8 mouse cellular contexts compared by ENCODE assay signal in genomic region chr17:56074827-56075208, GRCm38 (mm10). TPM values are rescaled to one million over a fixed set of nuclear protein-coding genes. Genes with fewer than 3 reads are reported as not detected.
DNase-seq lines count a peak whose midpoint lies in the region; ATAC-seq lines count a peak whose summit lies in the region.

Ubxn6 (minus strand) TSS chr17:56075028.

- H3K4me2 ChIP-seq in forebrain, embryonic 11.5 days (ENCODE audit: low read depth, low read length, severe bottlenecking), result peak within 1 kb of the TSS; percentile 57
- H3K4me2 ChIP-seq in heart, embryonic 16.5 days (ENCODE audit: low read depth, low read length), result peak within 1 kb of the TSS; percentile 79
- H3K4me2 ChIP-seq in liver, embryonic 15.5 days, result peak within 1 kb of the TSS; percentile 93
- peak within 1 kb of the TSS; percentile 78 for H3K4me2 ChIP-seq in neural tube, embryonic 12.5 days (replicated peaks)

- H3K27ac ChIP-seq in forebrain, embryonic 11.5 days (ENCODE audit: low read depth, low read length), result peak within 1 kb of the TSS; percentile 91
- peak within 1 kb of the TSS; percentile 98 for H3K27ac ChIP-seq in heart, embryonic 16.5 days (ENCODE audit: low read length)
- peak within 1 kb of the TSS; percentile 98 for H3K27ac ChIP-seq in liver, embryonic 15.5 days (replicated peaks)
- H3K27ac ChIP-seq in neural tube, embryonic 12.5 days, result peak within 1 kb of the TSS; percentile 82

- no peaks in the 10 kb centered on the region for H3K27me3 ChIP-seq in forebrain, embryonic 11.5 days (ENCODE audit: control insufficient read depth, insufficient read depth, low read length)
- no peaks in the 10 kb centered on the region for H3K27me3 ChIP-seq in heart, embryonic 16.5 days (ENCODE audit: control insufficient read depth, insufficient read depth, low read length)
- H3K27me3 ChIP-seq in liver, embryonic 15.5 days, result no peaks in the 10 kb centered on the region
- H3K27me3 ChIP-seq in neural tube, embryonic 12.5 days (replicated peaks), result no peaks in the 10 kb centered on the region

- H3K4me1 ChIP-seq in forebrain, embryonic 11.5 days (replicated peaks; ENCODE audit: control insufficient read depth, insufficient read depth, low read length), result peaks cover 13% of the 10 kb centered on the region; the same call in 1 of the 2 replicates
- H3K4me1 ChIP-seq in heart, embryonic 16.5 days (ENCODE audit: control insufficient read depth, insufficient read depth, low read length), result peaks cover 13% of the 10 kb centered on the region
- H3K4me1 ChIP-seq in liver, embryonic 15.5 days (replicated peaks), result peaks cover 33% of the 10 kb centered on the region
- peaks cover 19% of the 10 kb centered on the region for H3K4me1 ChIP-seq in neural tube, embryonic 12.5 days

- H3K36me3 ChIP-seq in forebrain, embryonic 11.5 days (ENCODE audit: control insufficient read depth, insufficient read depth, low read length), result peaks cover 4% of the 10 kb centered on the region; the same call in 1 of the 2 replicates
- H3K36me3 ChIP-seq in heart, embryonic 16.5 days (ENCODE audit: control insufficient read depth, insufficient read depth), result peaks cover 30% of the 10 kb centered on the region
- H3K36me3 ChIP-seq in liver, embryonic 15.5 days (replicated peaks), result peaks cover 29% of the 10 kb centered on the region
- H3K36me3 ChIP-seq in neural tube, embryonic 12.5 days, result peaks cover 32% of the 10 kb centered on the region

- under 1% methylated on average over 35 of the region's 35 CpGs for WGBS in forebrain, embryonic 11.5 days
- under 1% methylated on average over 35 of the region's 35 CpGs for WGBS in heart, embryonic 16.5 days
- WGBS in liver, embryonic 15.5 days (ENCODE audit: insufficient replicate concordance), result under 1% methylated on average over 35 of the region's 35 CpGs
- WGBS in neural tube, embryonic 12.5 days, result under 1% methylated on average over 35 of the region's 35 CpGs

- peak; percentile 66 for ATAC-seq in forebrain, embryonic 11.5 days (replicated peaks; ENCODE audit: low FRiP score)
- peak; percentile 38 for ATAC-seq in heart, embryonic 16.5 days (replicated peaks; ENCODE audit: extremely low read depth, insufficient read depth, low FRiP score)
- peak; percentile 11 for ATAC-seq in liver, embryonic 15.5 days (ENCODE audit: insufficient read depth)
- ATAC-seq in neural tube, embryonic 12.5 days (ENCODE audit: low FRiP score, low read depth), result peak; percentile 59

- H3K4me3 ChIP-seq in forebrain, embryonic 11.5 days (ENCODE audit: low read depth, low read length), result peak within 1 kb of the TSS; percentile 58
- H3K4me3 ChIP-seq in heart, embryonic 16.5 days (ENCODE audit: low read length), result peak within 1 kb of the TSS; percentile 91
- H3K4me3 ChIP-seq in liver, embryonic 15.5 days (replicated peaks), result peak within 1 kb of the TSS; percentile 78
- H3K4me3 ChIP-seq in neural tube, embryonic 12.5 days, result peak within 1 kb of the TSS; percentile 82

- peak within 1 kb of the TSS; percentile 77 for H3K9ac ChIP-seq in forebrain, embryonic 11.5 days (ENCODE audit: low read length)
- peak within 1 kb of the TSS; percentile 93 for H3K9ac ChIP-seq in heart, embryonic 16.5 days (ENCODE audit: low read length)
- peak within 1 kb of the TSS; percentile 70 for H3K9ac ChIP-seq in liver, embryonic 15.5 days
- H3K9ac ChIP-seq in neural tube, embryonic 12.5 days, result peak within 1 kb of the TSS; percentile 82

- no peaks in the 10 kb centered on the region for H3K9me3 ChIP-seq in forebrain, embryonic 11.5 days (ENCODE audit: control insufficient read depth, low read length)
- no peaks in the 10 kb centered on the region for H3K9me3 ChIP-seq in heart, embryonic 16.5 days (replicated peaks; ENCODE audit: control insufficient read depth, low read length)
- H3K9me3 ChIP-seq in liver, embryonic 15.5 days (replicated peaks), result no peaks in the 10 kb centered on the region
- no peaks in the 10 kb centered on the region for H3K9me3 ChIP-seq in neural tube, embryonic 12.5 days

- DNase-seq in CD8-positive naive resting alpha-beta T cell, adult 2 months (ENCODE audit: low read depth in 2 of 2, low spot score in 2 of 2), result peak; percentile 96
- peak; percentile 92 for DNase-seq in c-Kit-positive CD71-negative TER-119-negative erythroid progenitor cells, embryonic 14.5 days (ENCODE audit: low read depth)
- peak; percentile 98 for DNase-seq in forebrain, embryonic 11.5 days (ENCODE audit: low spot score)
- peak; percentile 99 to 100 for DNase-seq in kidney, postnatal 36 days
- peak; percentile 96 for DNase-seq in telencephalon, adult 2 months (ENCODE audit: low read depth, low spot score)

RNA-seq across cellular contexts. Expression of gene Ubxn6, which starts in this region (rescaled TPM):
- 39.0 and 43.2 TPM in 2 replicates for polyA plus RNA-seq in forebrain, embryonic 11.5 days (2014; fragmentation: Nextera tagmentation; extraction: Ambion mirVana)
- polyA plus RNA-seq in heart, embryonic 16.5 days (2015; fragmentation: Nextera tagmentation; extraction: Ambion mirVana), result 44.9 and 46.2 TPM in 2 replicates
- polyA plus RNA-seq in liver, embryonic 15.5 days (2015; fragmentation: Nextera tagmentation; extraction: Ambion mirVana), result 12.5 and 13.0 TPM in 2 replicates
- 61.0 and 63.8 TPM in 2 replicates for polyA plus RNA-seq in neural tube, embryonic 12.5 days (2016; fragmentation: Nextera tagmentation; extraction: Ambion mirVana)

Comparison
In these comparisons a context has a peak if more than half of its experiments do, and no peak if none do; other contexts are left out.
1. Peak in every context shown above with its lines: DNase-seq, ATAC-seq, H3K4me3 ChIP-seq and H3K27ac ChIP-seq.
2. ATAC-seq: peak in every context shown above with its lines; median percentile 66 in forebrain, embryonic 11.5 days; 59 in neural tube, embryonic 12.5 days; 38 in heart, embryonic 16.5 days; 11 in liver, embryonic 15.5 days.